Mouse (Mus musculus): ENCODE measurements at regions not wholly inside any gene's neighbourhood (a gene's known extent, or its start where the extent isn't known, plus 50 kb on each side); places are given as distances from the start of the nearest gene placed in this dataset.

DNA sequence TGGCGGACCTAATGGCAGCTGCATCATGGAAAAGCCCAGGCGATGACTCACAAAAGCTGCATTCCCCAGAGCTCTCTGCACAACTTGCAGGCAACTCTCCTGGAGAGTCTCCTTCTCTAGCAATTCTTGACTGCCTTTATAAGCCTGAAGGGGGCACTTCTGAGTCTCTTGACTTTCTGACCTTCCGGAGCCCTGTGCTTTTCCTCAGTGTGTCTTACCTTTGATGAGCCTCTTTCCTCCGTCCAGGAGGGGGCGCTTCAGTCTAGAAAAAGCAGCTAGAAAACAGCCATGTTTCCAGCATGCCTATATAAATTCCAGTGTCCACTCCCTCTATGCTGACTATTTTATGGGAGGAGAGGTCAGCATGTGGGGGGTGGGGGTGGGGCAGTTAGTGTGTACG is 228.8 kb upstream of the Hs6st1 start:
- TF ChIP-seq MAX (IDR thresholded peaks at IDR 0.05) (no peak), MYOG (IDR thresholded peaks at IDR 0.05; ENCODE audit: control insufficient read depth, extremely low read depth, insufficient read length) (no peak), CTCF (IDR thresholded peaks at IDR 0.05; ENCODE audit: control insufficient read depth, insufficient read depth, insufficient read length) (no peak), FOSL1 (IDR thresholded peaks at IDR 0.05; ENCODE audit: insufficient read depth, low read length, poor library complexity, severe bottlenecking) (no peak), CEBPB (IDR thresholded peaks at IDR 0.05; ENCODE audit: low read depth) (no peak), USF1 (IDR thresholded peaks at IDR 0.05; ENCODE audit: low read depth) (no peak), MYOD1 (IDR thresholded peaks at IDR 0.05; ENCODE audit: control insufficient read depth, insufficient read length, low read depth) (no peak)

Measured in C2C12 (cell line).